Mouse (Mus musculus) skeletal muscle tissue, adult 2 months (tissue): Measurements from ENCODE around the gene C8b.

ENCODE experiments used
- DNase-seq: peaks from one replicate; pipeline ENCODE4 v3.0.0-alpha.2; 2012; ENCODE audit warnings: low read depth, low spot score

Gene C8b

GRCm38 (mm10) chr4:104810710-104811286 lies 44.7 kb downstream of the C8b start:
- no peak for DNase-seq

GRCm38 (mm10) chr4:104813617-104814016 lies 47.5 kb downstream of the C8b start:
- DNase-seq, result no peak

GRCm38 (mm10) chr4:104816519-104817232 lies 50.6 kb downstream of the C8b start:
- no peak for DNase-seq

- DNase-seq, result no peak
Measured at GRCm38 (mm10) chr4:104817509-104817908, 51.4 kb downstream of the C8b start.

GRCm38 (mm10) chr4:104818986-104819385 lies 52.9 kb downstream of the C8b start:
- DNase-seq, result no peak

GRCm38 (mm10) chr4:104819891-104820290 lies 53.8 kb downstream of the C8b start:
- no peak for DNase-seq

GRCm38 (mm10) chr4:104823597-104824101 lies 57.5 kb downstream of the C8b start:
- DNase-seq, result no peak

GRCm38 (mm10) chr4:104824381-104825077 lies 58.4 kb downstream of the C8b start:
- no peak for DNase-seq

- no peak for DNase-seq
Measured at GRCm38 (mm10) chr4:104828939-104829338, 62.8 kb downstream of the C8b start.

GRCm38 (mm10) chr4:104835096-104835495 lies 69.0 kb downstream of the C8b start:
- DNase-seq, result no peak

- DNase-seq, result no peak
Measured at GRCm38 (mm10) chr4:104838342-104838741, 72.2 kb downstream of the C8b start.

- no peak for DNase-seq
Measured at GRCm38 (mm10) chr4:104842204-104842603, 76.1 kb downstream of the C8b start.

- DNase-seq, result no peak
Measured at GRCm38 (mm10) chr4:104843546-104843945, 77.4 kb downstream of the C8b start.
